Mouse (Mus musculus): ENCODE data around the gene Six2.

Six2 gene

GRCm38 (mm10) chr17:85688236-85688910 is at the start of gene Six2:
Six2 (minus strand) TSS chr17:85688274.
- DNase-seq: no peak

- DNase-seq: no peak
Observed at GRCm38 (mm10) chr17:85737090-85737780, 49.2 kb upstream of the Six2 start.

GRCm38 (mm10) chr17:85731329-85731728 is 43.3 kb upstream of the Six2 start:
- DNase-seq: no peak

- DNase-seq: no peak
Observed at GRCm38 (mm10) chr17:85730231-85731015, 42.3 kb upstream of the Six2 start.

GRCm38 (mm10) chr17:85728071-85728718 is 40.1 kb upstream of the Six2 start:
- no peak for DNase-seq

GRCm38 (mm10) chr17:85725988-85726387 is 37.9 kb upstream of the Six2 start:
- DNase-seq: no peak

GRCm38 (mm10) chr17:85723166-85723565 is 35.1 kb upstream of the Six2 start:
- no peak for DNase-seq

GRCm38 (mm10) chr17:85717266-85717665 is 29.2 kb upstream of the Six2 start:
- no peak for DNase-seq

GRCm38 (mm10) chr17:85715784-85716183 is 27.7 kb upstream of the Six2 start:
- no peak for DNase-seq

- DNase-seq: no peak
Observed at GRCm38 (mm10) chr17:85714370-85714769, 26.3 kb upstream of the Six2 start.

- DNase-seq: no peak
Observed at GRCm38 (mm10) chr17:85712874-85713273, 24.8 kb upstream of the Six2 start.

- DNase-seq: no peak
Observed at GRCm38 (mm10) chr17:85704369-85705260, 16.5 kb upstream of the Six2 start.

GRCm38 (mm10) chr17:85700028-85700427 is 12.0 kb upstream of the Six2 start:
- no peak for DNase-seq

GRCm38 (mm10) chr17:85698643-85699042 is 10.6 kb upstream of the Six2 start:
- no peak for DNase-seq

GRCm38 (mm10) chr17:85697976-85698375 is 9.9 kb upstream of the Six2 start:
- no peak for DNase-seq

- DNase-seq: no peak
Observed at GRCm38 (mm10) chr17:85694499-85694898, 6.4 kb upstream of the Six2 start.

GRCm38 (mm10) chr17:85693101-85693500 is 5.0 kb upstream of the Six2 start:
- no peak for DNase-seq

- DNase-seq: no peak
Observed at GRCm38 (mm10) chr17:85692594-85692993, 4.5 kb upstream of the Six2 start.

GRCm38 (mm10) chr17:85691701-85692536 is 3.8 kb upstream of the Six2 start:
- DNase-seq: no peak

GRCm38 (mm10) chr17:85690969-85691335 is 2.9 kb upstream of the Six2 start:
- DNase-seq: no peak

GRCm38 (mm10) chr17:85690323-85690968 is 2.4 kb upstream of the Six2 start:
- DNase-seq: no peak
